Mouse (Mus musculus): Measurements from ENCODE around the gene Plch2. TPM values are rescaled to one million over a fixed set of nuclear protein-coding genes. Genes with fewer than 3 reads are reported as not detected.
A peak's percentile ranks its signal among the peaks of the same experiment; 100 is the strongest.

Plch2 gene
- 2.4 and 3.1 TPM in 2 replicates for polyA plus RNA-seq (2014; fragmentation: Nextera tagmentation; extraction: Ambion mirVana)

GRCm38 (mm10) chr4:155056724-155057123 is at the start of gene Plch2:
Gene Plch2, minus strand, starts transcription at chr4:155056784.
- DNase-seq (ENCODE audit: low spot score) (no peak), ATAC-seq (replicated peaks; ENCODE audit: low FRiP score) (0 out of 2 replicates have a peak, but pooled peaks have one; percentile 22)
- H3K36me3 ChIP-seq (ENCODE audit: control insufficient read depth, insufficient read depth, low read length), result no peaks in the 10 kb centered on the region
- H3K4me3 ChIP-seq (ENCODE audit: low read depth, low read length), result no peak within 1 kb of the TSS
- no peaks in the 10 kb centered on the region for H3K27me3 ChIP-seq (ENCODE audit: control insufficient read depth, insufficient read depth, low read length)
- no peaks in the 10 kb centered on the region for H3K9me3 ChIP-seq (ENCODE audit: control insufficient read depth, low read length)
- H3K9ac ChIP-seq (ENCODE audit: low read length), result no peak within 1 kb of the TSS
- peaks cover 7% of the 10 kb centered on the region for H3K4me1 ChIP-seq (replicated peaks; ENCODE audit: control insufficient read depth, insufficient read depth, low read length)
- no peak within 1 kb of the TSS for H3K27ac ChIP-seq (ENCODE audit: low read depth, low read length)
- H3K4me2 ChIP-seq (ENCODE audit: low read depth, low read length, severe bottlenecking), result no peak within 1 kb of the TSS
- WGBS, result 74% methylated on average over 10 of the region's 10 CpGs

- WGBS, result 87% methylated on average over 4 of the region's 4 CpGs
- Histone ChIP-seq H3K9ac (ENCODE audit: low read length) (no peak overlapping the region), H3K36me3 (ENCODE audit: control insufficient read depth, insufficient read depth, low read length) (no peaks in the 10 kb centered on the region), H3K4me2 (ENCODE audit: low read depth, low read length, severe bottlenecking) (no peak overlapping the region), H3K4me1 (replicated peaks; ENCODE audit: control insufficient read depth, insufficient read depth, low read length) (peaks cover 5% of the 10 kb centered on the region; the same call in 1 of the 2 replicates), H3K9me3 (ENCODE audit: control insufficient read depth, low read length) (no peaks in the 10 kb centered on the region), H3K27ac (ENCODE audit: low read depth, low read length) (no peak overlapping the region), H3K4me3 (ENCODE audit: low read depth, low read length) (no peak overlapping the region), H3K27me3 (ENCODE audit: control insufficient read depth, insufficient read depth, low read length) (no peaks in the 10 kb centered on the region)
- no peak for ATAC-seq (replicated peaks; ENCODE audit: low FRiP score)
- no peak for DNase-seq (ENCODE audit: low spot score)
Measured at GRCm38 (mm10) chr4:155098572-155098971, 42.0 kb upstream of the Plch2 start.

- H3K4me3 ChIP-seq (ENCODE audit: low read depth, low read length), result no peak overlapping the region
- no peak overlapping the region for H3K9ac ChIP-seq (ENCODE audit: low read length)
- H3K4me1 ChIP-seq (replicated peaks; ENCODE audit: control insufficient read depth, insufficient read depth, low read length), result peaks cover 5% of the 10 kb centered on the region; the same call in 1 of the 2 replicates
- no peaks in the 10 kb centered on the region for H3K36me3 ChIP-seq (ENCODE audit: control insufficient read depth, insufficient read depth, low read length)
- WGBS, result 85% methylated on average over 6 of the region's 6 CpGs
- ATAC-seq (replicated peaks; ENCODE audit: low FRiP score) (no peak), DNase-seq (ENCODE audit: low spot score) (no peak)
- H3K4me2 ChIP-seq (ENCODE audit: low read depth, low read length, severe bottlenecking), result no peak overlapping the region
- H3K27ac ChIP-seq (ENCODE audit: low read depth, low read length), result no peak overlapping the region
- no peaks in the 10 kb centered on the region for H3K9me3 ChIP-seq (ENCODE audit: control insufficient read depth, low read length)
- H3K27me3 ChIP-seq (ENCODE audit: control insufficient read depth, insufficient read depth, low read length), result no peaks in the 10 kb centered on the region
Measured at GRCm38 (mm10) chr4:155097452-155097851, 40.9 kb upstream of the Plch2 start.

- H3K9ac ChIP-seq (ENCODE audit: low read length), result no peak overlapping the region; the same call in 1 of the 2 replicates
- H3K36me3 ChIP-seq (ENCODE audit: control insufficient read depth, insufficient read depth, low read length), result no peaks in the 10 kb centered on the region
- H3K9me3 ChIP-seq (ENCODE audit: control insufficient read depth, low read length), result no peaks in the 10 kb centered on the region
- no peaks in the 10 kb centered on the region for H3K27me3 ChIP-seq (ENCODE audit: control insufficient read depth, insufficient read depth, low read length)
- no peak for DNase-seq (ENCODE audit: low spot score)
- H3K4me3 ChIP-seq (ENCODE audit: low read depth, low read length), result no peak overlapping the region
- H3K4me2 ChIP-seq (ENCODE audit: low read depth, low read length, severe bottlenecking), result no peak overlapping the region
- 91% methylated on average over 8 of the region's 8 CpGs for WGBS
- peaks cover 4% of the 10 kb centered on the region; the same call in 1 of the 2 replicates for H3K4me1 ChIP-seq (replicated peaks; ENCODE audit: control insufficient read depth, insufficient read depth, low read length)
- ATAC-seq (replicated peaks; ENCODE audit: low FRiP score), result no peak
- no peak overlapping the region for H3K27ac ChIP-seq (ENCODE audit: low read depth, low read length)
Measured at GRCm38 (mm10) chr4:155095967-155096366, 39.4 kb upstream of the Plch2 start.

GRCm38 (mm10) chr4:155095238-155095900 is 38.8 kb upstream of the Plch2 start:
- Histone ChIP-seq H3K9me3 (ENCODE audit: control insufficient read depth, low read length) (no peaks in the 10 kb centered on the region), H3K27ac (ENCODE audit: low read depth, low read length) (no peak overlapping the region), H3K36me3 (ENCODE audit: control insufficient read depth, insufficient read depth, low read length) (no peaks in the 10 kb centered on the region), H3K4me3 (ENCODE audit: low read depth, low read length) (no peak overlapping the region), H3K4me1 (replicated peaks; ENCODE audit: control insufficient read depth, insufficient read depth, low read length) (no peaks in the 10 kb centered on the region; the same call in 1 of the 2 replicates), H3K9ac (ENCODE audit: low read length) (peak overlapping the region; percentile 31; the same call in 1 of the 2 replicates), H3K4me2 (ENCODE audit: low read depth, low read length, severe bottlenecking) (no peak overlapping the region), H3K27me3 (ENCODE audit: control insufficient read depth, insufficient read depth, low read length) (no peaks in the 10 kb centered on the region)
- ATAC-seq (replicated peaks; ENCODE audit: low FRiP score) (peak; percentile 87), DNase-seq (ENCODE audit: low spot score) (peak; percentile 92)
- WGBS, result 29% methylated on average over 8 of the region's 8 CpGs

GRCm38 (mm10) chr4:155094565-155094964 is 38.0 kb upstream of the Plch2 start:
- Histone ChIP-seq H3K9me3 (ENCODE audit: control insufficient read depth, low read length) (no peaks in the 10 kb centered on the region), H3K27me3 (ENCODE audit: control insufficient read depth, insufficient read depth, low read length) (no peaks in the 10 kb centered on the region), H3K4me1 (replicated peaks; ENCODE audit: control insufficient read depth, insufficient read depth, low read length) (no peaks in the 10 kb centered on the region; the same call in 1 of the 2 replicates), H3K9ac (ENCODE audit: low read length) (no peak overlapping the region), H3K36me3 (ENCODE audit: control insufficient read depth, insufficient read depth, low read length) (no peaks in the 10 kb centered on the region), H3K4me2 (ENCODE audit: low read depth, low read length, severe bottlenecking) (no peak overlapping the region), H3K4me3 (ENCODE audit: low read depth, low read length) (no peak overlapping the region), H3K27ac (ENCODE audit: low read depth, low read length) (no peak overlapping the region)
- peak; percentile 31; the same call in 1 of the 2 replicates for ATAC-seq (replicated peaks; ENCODE audit: low FRiP score)
- peak; percentile 80 for DNase-seq (ENCODE audit: low spot score)
- WGBS, result 78% methylated on average over 3 of the region's 3 CpGs

- ATAC-seq (replicated peaks; ENCODE audit: low FRiP score), result no peak
- WGBS, result 83% methylated on average over 7 of the region's 7 CpGs
- no peak overlapping the region for H3K4me2 ChIP-seq (ENCODE audit: low read depth, low read length, severe bottlenecking)
- no peaks in the 10 kb centered on the region for H3K27me3 ChIP-seq (ENCODE audit: control insufficient read depth, insufficient read depth, low read length)
- no peaks in the 10 kb centered on the region; the same call in 1 of the 2 replicates for H3K4me1 ChIP-seq (replicated peaks; ENCODE audit: control insufficient read depth, insufficient read depth, low read length)
- H3K36me3 ChIP-seq (ENCODE audit: control insufficient read depth, insufficient read depth, low read length), result no peaks in the 10 kb centered on the region
- no peak overlapping the region for H3K9ac ChIP-seq (ENCODE audit: low read length)
- no peaks in the 10 kb centered on the region for H3K9me3 ChIP-seq (ENCODE audit: control insufficient read depth, low read length)
- no peak for DNase-seq (ENCODE audit: low spot score)
- H3K27ac ChIP-seq (ENCODE audit: low read depth, low read length), result no peak overlapping the region
- no peak overlapping the region for H3K4me3 ChIP-seq (ENCODE audit: low read depth, low read length)
Measured at GRCm38 (mm10) chr4:155093431-155094149, 37.0 kb upstream of the Plch2 start.

GRCm38 (mm10) chr4:155092718-155093430 is 36.3 kb upstream of the Plch2 start:
- no peaks in the 10 kb centered on the region for H3K36me3 ChIP-seq (ENCODE audit: control insufficient read depth, insufficient read depth, low read length)
- no peak overlapping the region for H3K4me2 ChIP-seq (ENCODE audit: low read depth, low read length, severe bottlenecking)
- no peak overlapping the region for H3K27ac ChIP-seq (ENCODE audit: low read depth, low read length)
- no peaks in the 10 kb centered on the region for H3K27me3 ChIP-seq (ENCODE audit: control insufficient read depth, insufficient read depth, low read length)
- WGBS, result 94% methylated on average over 19 of the region's 19 CpGs
- no peaks in the 10 kb centered on the region for H3K9me3 ChIP-seq (ENCODE audit: control insufficient read depth, low read length)
- ATAC-seq (replicated peaks; ENCODE audit: low FRiP score) (no peak), DNase-seq (ENCODE audit: low spot score) (peak; percentile 51)
- H3K9ac ChIP-seq (ENCODE audit: low read length), result no peak overlapping the region
- H3K4me1 ChIP-seq (replicated peaks; ENCODE audit: control insufficient read depth, insufficient read depth, low read length), result no peaks in the 10 kb centered on the region; the same call in 1 of the 2 replicates
- H3K4me3 ChIP-seq (ENCODE audit: low read depth, low read length), result no peak overlapping the region
